Mouse (Mus musculus) liver, postnatal 0 days (tissue): ENCODE measurements around the gene Pcgf2.

Experiments
- CTCF ChIP-seq: sonication (generic); IDR thresholded peaks from 2 replicates; pipeline ENCODE4 v1.5.1; 2016; ENCODE audit warnings: antibody characterized with exemption, low read depth
- EP300 ChIP-seq: IDR thresholded peaks from 2 replicates; pipeline ENCODE4 v1.6.1; 2016; ENCODE audit warnings: antibody characterized with exemption, low read depth, mild to moderate bottlenecking

GRCm38 (mm10) chr11:97700003-97700745 lies at the start of gene Pcgf2:
- TF ChIP-seq CTCF: no peak
- TF ChIP-seq EP300: no peak
